Mouse (Mus musculus) heart, embryonic 16.5 days (tissue): ENCODE results near the gene Pgrmc1. TPM values are rescaled to one million over a fixed set of nuclear protein-coding genes. Genes with fewer than 3 reads are reported as not detected.

ENCODE experiments used
- ATAC-seq: fragments of 200-750 bp; cut with Nextera tagmentation; replicated peaks from 2 replicates; pipeline ENCODE4 v1.8.0; 2017; ENCODE audit warnings: moderate number of reproducible peaks; ENCODE audit not compliant: insufficient read depth, low FRiP score; ENCODE audit errors: extremely low read depth
- H3K27ac ChIP-seq: fragments of 300-500 bp; sonication (generic); 2 replicates; pipeline ENCODE4 v1.5.1; 2014; ENCODE audit warnings: mild to moderate bottlenecking, low read length, control low read depth, moderate library complexity
- H3K27me3 ChIP-seq: fragments of 300-500 bp; sonication (generic); 2 replicates; pipeline ENCODE4 v1.6.1; 2014; ENCODE audit warnings: low read length, mixed read lengths; ENCODE audit not compliant: control insufficient read depth, insufficient read depth
- H3K36me3 ChIP-seq: fragments of 300-500 bp; sonication (generic); 2 replicates; pipeline ENCODE4 v1.6.1; 2014; ENCODE audit not compliant: control insufficient read depth, insufficient read depth
- H3K4me1 ChIP-seq: fragments of 300-500 bp; sonication (generic); 2 replicates; pipeline ENCODE4 v1.6.1; 2014; ENCODE audit warnings: low read length, mixed read lengths; ENCODE audit not compliant: control insufficient read depth, insufficient read depth
- H3K4me2 ChIP-seq: fragments of 300-500 bp; sonication (generic); 2 replicates; pipeline ENCODE4 v1.6.1; 2014; ENCODE audit warnings: low read depth, mild to moderate bottlenecking, control low read depth, low read length
- H3K4me3 ChIP-seq: fragments of 300-500 bp; sonication (generic); 2 replicates; pipeline ENCODE4 v1.5.1; 2014; ENCODE audit warnings: mild to moderate bottlenecking, control low read depth, low read length
- H3K9ac ChIP-seq: fragments of 300-500 bp; sonication (generic); 2 replicates; pipeline ENCODE4 v1.6.1; 2014; ENCODE audit warnings: low read length, control low read depth
- H3K9me3 ChIP-seq: fragments of 300-500 bp; sonication (generic); replicated peaks from 2 replicates; pipeline ENCODE4 v1.6.1; 2016; ENCODE audit warnings: low read length; ENCODE audit not compliant: control insufficient read depth
- WGBS: fragments of 180-500 bp; shearing (Covaris S2); extraction: QIAGEN DNeasy Blood & Tissue Kit; methylation state at CpG from one replicate; pipeline ENCODE4 v1.1.7; 2014; 5-methylcytosine and 5-hydroxymethylcytosine counted together
- polyA plus RNA-seq: library from polyadenylated mRNA; unstranded; fragments of >200 nt; fragmentation: Nextera tagmentation; extraction: Ambion mirVana; gene quantifications from 2 replicates; pipeline ENCODE4 v1.2.1, GENCODE M21; 2015

Pgrmc1 gene
- polyA plus RNA-seq, 1 experiment from 2014 or later: 130 TPM

DNA sequence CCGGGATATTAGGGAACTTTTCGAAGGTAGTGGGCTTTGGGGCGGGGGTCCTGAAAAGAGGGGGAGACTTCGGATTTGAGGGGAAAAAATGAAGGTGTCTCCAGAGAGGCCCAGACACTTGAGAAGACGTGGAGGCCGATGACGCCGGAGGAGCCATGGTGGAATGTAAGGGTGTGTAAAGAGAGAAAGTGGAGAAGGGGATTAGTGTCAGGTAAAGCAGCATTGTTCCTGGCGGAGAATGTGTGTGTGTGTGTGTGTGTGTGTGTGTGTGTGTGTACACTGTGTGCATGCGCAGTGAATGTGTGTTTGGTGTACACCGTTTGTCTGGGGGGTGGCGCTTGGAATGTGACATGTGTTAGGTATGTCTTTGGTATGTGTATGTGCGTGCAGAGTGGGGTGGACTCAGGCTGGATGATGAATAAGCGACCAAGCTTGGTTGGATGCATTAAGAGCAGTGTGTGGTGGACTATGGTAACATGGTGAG is 897 bp downstream of the Pgrmc1 start:
- Histone ChIP-seq H3K4me1 (peaks cover 5% of the 10 kb centered on the region), H3K27ac (peak overlapping the region; percentile 85), H3K9ac (peak overlapping the region; percentile 91), H3K27me3 (no peaks in the 10 kb centered on the region), H3K36me3 (peaks cover 6% of the 10 kb centered on the region; the same call in 1 of the 2 replicates), H3K4me2 (peak overlapping the region; percentile 68), H3K9me3 (no peaks in the 10 kb centered on the region; the same call in 1 of the 2 replicates), H3K4me3 (peak overlapping the region; percentile 80)
- 20% methylated on average over 14 of the region's 14 CpGs for WGBS
- ATAC-seq: 0 out of 2 replicates have a peak, but pooled peaks have one; percentile 14

DNA sequence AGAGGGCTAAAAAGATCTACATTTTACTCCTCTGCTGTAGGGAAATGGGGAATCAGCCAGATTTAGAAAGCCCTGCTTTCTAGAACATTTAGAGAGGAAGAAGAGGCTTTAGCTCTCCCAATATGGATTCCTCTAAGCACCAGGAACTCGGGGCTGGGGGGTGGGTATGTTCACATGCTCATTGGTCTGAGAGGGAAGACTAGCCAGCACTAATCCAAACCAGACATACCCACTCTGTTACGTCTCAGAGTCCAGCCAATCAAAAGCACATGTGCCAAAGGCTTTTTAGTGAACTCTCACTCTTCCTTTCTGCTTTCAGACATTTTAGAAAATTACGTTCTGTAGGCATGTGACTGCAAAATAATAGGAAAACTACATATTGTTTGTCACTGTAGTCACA is 1.6 kb downstream of the Pgrmc1 start:
- H3K4me3 ChIP-seq: peak overlapping the region; percentile 80
- peaks cover 5% of the 10 kb centered on the region for H3K4me1 ChIP-seq
- ATAC-seq: no peak
- H3K9me3 ChIP-seq: no peaks in the 10 kb centered on the region; the same call in 1 of the 2 replicates
- H3K27ac ChIP-seq: no peak overlapping the region
- peaks cover 6% of the 10 kb centered on the region; the same call in 1 of the 2 replicates for H3K36me3 ChIP-seq
- H3K27me3 ChIP-seq: no peaks in the 10 kb centered on the region
- no peak overlapping the region for H3K9ac ChIP-seq
- WGBS: 47% methylated on average over 3 of the region's 3 CpGs
- peak overlapping the region; percentile 68 for H3K4me2 ChIP-seq

DNA sequence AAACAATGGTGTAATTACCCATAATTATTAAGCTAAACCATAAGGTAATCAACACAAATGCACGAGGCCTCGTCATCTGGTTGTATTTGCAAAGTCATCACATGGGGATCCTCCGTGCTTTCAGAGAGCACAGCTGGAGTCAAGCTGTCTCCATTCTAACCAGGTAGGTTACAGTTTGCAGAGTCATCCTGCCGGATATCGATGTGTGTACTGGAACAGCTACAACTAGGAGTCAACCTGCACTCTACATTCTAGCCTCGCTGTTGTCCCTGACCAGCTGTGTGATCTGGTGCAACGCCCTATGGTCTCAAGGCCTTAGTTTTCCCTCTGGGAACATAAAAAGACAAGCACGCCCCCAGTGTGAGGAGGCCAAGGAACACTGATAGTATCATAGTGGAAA is 2.1 kb downstream of the Pgrmc1 start:
- WGBS: 80% methylated on average over 8 of the region's 8 CpGs
- Histone ChIP-seq H3K4me2 (no peak overlapping the region), H3K27ac (no peak overlapping the region), H3K4me1 (peaks cover 5% of the 10 kb centered on the region), H3K9me3 (no peaks in the 10 kb centered on the region; the same call in 1 of the 2 replicates), H3K4me3 (no peak overlapping the region), H3K36me3 (peaks cover 7% of the 10 kb centered on the region; the same call in 1 of the 2 replicates), H3K27me3 (no peaks in the 10 kb centered on the region), H3K9ac (no peak overlapping the region)
- ATAC-seq: no peak

DNA sequence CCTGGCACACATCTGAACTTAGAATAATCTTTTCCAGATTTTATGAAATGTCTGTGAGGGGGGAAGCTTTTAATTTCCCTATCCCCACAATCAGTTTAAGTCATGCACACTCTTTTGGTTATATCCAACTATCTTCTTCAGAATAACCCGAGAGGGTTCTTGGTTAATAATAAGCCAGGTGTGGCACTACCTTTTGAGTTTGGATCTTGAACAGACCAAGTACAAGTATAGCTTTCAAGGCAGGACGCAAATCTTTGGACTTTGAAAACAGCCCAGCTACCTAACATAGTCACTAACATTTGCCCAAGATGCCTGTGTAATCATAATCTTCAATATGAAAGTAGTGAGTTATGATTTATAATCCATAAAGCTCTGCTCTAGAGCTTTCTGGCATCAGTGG is 4.9 kb downstream of the Pgrmc1 start:
- no peak overlapping the region for H3K9ac ChIP-seq
- ATAC-seq: no peak
- H3K27me3 ChIP-seq: no peaks in the 10 kb centered on the region
- H3K27ac ChIP-seq: no peak overlapping the region
- WGBS: 84% methylated on average over 2 of the region's 2 CpGs
- no peaks in the 10 kb centered on the region; the same call in 1 of the 2 replicates for H3K9me3 ChIP-seq
- H3K4me1 ChIP-seq: peaks cover 2% of the 10 kb centered on the region; the same call in 1 of the 2 replicates
- no peak overlapping the region for H3K4me2 ChIP-seq
- no peak overlapping the region for H3K4me3 ChIP-seq
- peaks cover 11% of the 10 kb centered on the region for H3K36me3 ChIP-seq

DNA sequence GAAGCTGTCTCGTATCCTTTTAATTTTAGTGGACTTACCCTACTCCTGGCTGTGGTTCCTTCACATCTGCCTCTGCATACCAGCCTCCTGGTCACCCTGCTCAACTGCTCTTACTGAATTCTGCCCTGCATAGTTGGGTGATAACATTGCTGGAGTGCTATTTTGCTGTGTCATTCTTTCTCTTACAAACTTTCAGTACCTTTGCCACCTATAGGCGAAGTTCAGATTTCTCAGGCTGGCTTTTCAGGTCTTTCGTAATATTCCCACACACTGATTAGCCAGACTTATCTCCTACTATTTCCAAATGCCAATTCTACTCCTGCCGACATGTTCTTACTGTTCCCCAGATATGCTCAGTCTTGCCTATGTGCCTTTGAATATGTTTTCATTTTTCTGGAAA is 6.0 kb downstream of the Pgrmc1 start:
- Histone ChIP-seq H3K4me1 (peaks cover 2% of the 10 kb centered on the region; the same call in 1 of the 2 replicates), H3K9me3 (no peaks in the 10 kb centered on the region), H3K9ac (no peak overlapping the region), H3K4me2 (no peak overlapping the region), H3K4me3 (no peak overlapping the region), H3K36me3 (peaks cover 11% of the 10 kb centered on the region), H3K27ac (no peak overlapping the region), H3K27me3 (no peaks in the 10 kb centered on the region)
- 77% methylated on average over 4 of the region's 4 CpGs for WGBS
- ATAC-seq: no peak

DNA sequence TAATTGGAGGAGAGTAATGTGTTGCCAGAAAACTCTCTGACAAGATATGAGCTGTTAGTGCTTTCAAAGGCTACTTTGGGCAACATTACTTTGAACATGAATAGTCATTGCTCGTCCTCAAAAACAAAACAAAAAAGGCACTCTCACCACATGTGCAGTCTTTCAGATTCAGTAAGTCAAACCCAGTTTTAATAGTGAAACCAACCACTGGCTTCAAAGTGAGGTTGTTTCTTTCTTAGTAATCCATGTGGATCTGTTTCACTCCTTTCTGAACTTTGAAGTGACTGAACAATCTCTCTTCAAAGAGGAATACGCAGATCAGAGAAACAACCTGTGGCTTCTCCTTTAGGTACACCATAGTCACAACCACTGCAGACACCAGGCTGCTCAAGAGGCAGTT is 11.1 kb downstream of the Pgrmc1 start:
- Histone ChIP-seq H3K9me3 (no peaks in the 10 kb centered on the region), H3K4me1 (no peaks in the 10 kb centered on the region), H3K27ac (no peak overlapping the region), H3K4me3 (no peak overlapping the region), H3K9ac (no peak overlapping the region), H3K36me3 (peaks cover 5% of the 10 kb centered on the region; the same call in 1 of the 2 replicates), H3K4me2 (no peak overlapping the region), H3K27me3 (no peaks in the 10 kb centered on the region)
- 66% methylated on average over 2 of the region's 2 CpGs for WGBS
- ATAC-seq: no peak

DNA sequence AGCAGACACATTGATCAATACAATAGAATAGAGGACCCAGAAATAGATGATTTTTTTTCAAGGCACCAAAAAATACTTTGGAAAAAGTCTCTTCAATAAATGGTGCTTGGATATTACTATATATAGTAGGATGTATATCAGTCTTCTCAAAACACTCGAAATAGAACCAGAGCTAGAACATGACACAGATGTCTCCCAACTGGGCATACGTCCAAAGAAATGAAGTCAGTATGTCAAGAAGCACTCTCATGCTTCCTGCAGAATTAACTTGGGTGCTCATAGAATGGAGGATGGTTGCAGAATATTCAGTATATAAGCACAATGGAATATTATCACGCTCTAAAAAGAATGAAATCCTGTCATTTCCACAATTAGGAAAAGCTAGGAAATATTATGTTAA is 30.1 kb downstream of the Pgrmc1 start:
- no peaks in the 10 kb centered on the region; the same call in 1 of the 2 replicates for H3K4me1 ChIP-seq
- no peak overlapping the region for H3K27ac ChIP-seq
- H3K4me3 ChIP-seq: no peak overlapping the region
- H3K4me2 ChIP-seq: no peak overlapping the region
- H3K9me3 ChIP-seq: no peaks in the 10 kb centered on the region
- peak; percentile 67; the same call in 1 of the 2 replicates for ATAC-seq
- H3K9ac ChIP-seq: no peak overlapping the region
- no peaks in the 10 kb centered on the region for H3K36me3 ChIP-seq
- WGBS: 43% methylated on average over 3 of the region's 3 CpGs
- no peaks in the 10 kb centered on the region for H3K27me3 ChIP-seq

DNA sequence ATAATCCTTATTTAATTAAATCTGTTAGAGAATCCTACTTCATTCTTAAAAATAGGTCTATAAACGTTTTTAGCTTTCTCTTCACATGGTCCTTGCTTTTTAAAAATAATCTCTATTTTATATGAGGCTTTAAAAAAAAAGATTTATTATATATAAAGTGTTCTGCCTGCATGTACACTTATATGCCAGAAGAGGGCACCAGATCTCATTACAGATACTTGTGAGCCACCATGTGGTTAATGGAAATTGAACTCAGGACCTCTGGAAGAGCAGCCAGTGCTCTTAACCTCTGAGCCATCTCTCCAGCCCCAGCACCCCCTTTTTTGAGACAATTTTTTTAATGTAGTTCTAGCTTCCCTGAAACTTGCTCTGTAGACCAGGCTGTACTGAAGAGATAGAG is 32.8 kb downstream of the Pgrmc1 start:
- H3K27me3 ChIP-seq: no peaks in the 10 kb centered on the region
- H3K9ac ChIP-seq: no peak overlapping the region
- ATAC-seq: no peak
- no peak overlapping the region for H3K4me3 ChIP-seq
- WGBS: 11% methylated on average over 1 of the region's 1 CpGs
- no peak overlapping the region for H3K4me2 ChIP-seq
- H3K4me1 ChIP-seq: no peaks in the 10 kb centered on the region; the same call in 1 of the 2 replicates
- no peak overlapping the region for H3K27ac ChIP-seq
- H3K9me3 ChIP-seq: no peaks in the 10 kb centered on the region
- no peaks in the 10 kb centered on the region for H3K36me3 ChIP-seq

DNA sequence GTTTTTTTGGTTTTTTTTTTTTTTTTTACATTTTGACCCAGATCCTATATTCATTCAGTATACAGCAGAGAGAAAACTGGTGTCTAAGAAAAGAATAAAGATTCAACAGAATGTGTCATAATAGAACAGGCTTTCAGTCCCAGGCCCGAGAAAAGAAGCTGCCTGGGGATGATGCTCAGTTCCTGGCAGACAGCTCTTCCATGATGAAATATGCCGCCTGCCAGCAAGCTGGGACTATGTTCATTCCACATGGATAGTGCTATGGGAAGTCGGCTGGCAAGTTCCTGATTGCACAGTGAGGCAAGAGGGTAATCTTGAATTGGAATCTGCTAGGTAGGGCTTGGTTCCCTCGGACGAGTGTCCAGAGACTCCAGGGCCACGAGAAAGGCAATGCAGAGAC is 42.0 kb downstream of the Pgrmc1 start:
- Histone ChIP-seq H3K36me3 (no peaks in the 10 kb centered on the region), H3K9ac (no peak overlapping the region), H3K27me3 (no peaks in the 10 kb centered on the region), H3K4me3 (no peak overlapping the region), H3K4me1 (no peaks in the 10 kb centered on the region), H3K4me2 (no peak overlapping the region), H3K9me3 (no peaks in the 10 kb centered on the region), H3K27ac (no peak overlapping the region)
- no peak for ATAC-seq
- WGBS: 63% methylated on average over 6 of the region's 6 CpGs
